Mouse (Mus musculus): ENCODE measurements at regions not wholly inside any gene's neighbourhood (a gene's known extent, or its start where the extent isn't known, plus 50 kb on each side); places are given as distances from the start of the nearest gene placed in this dataset.
"Not testable (repeated sequence)": the region's sequence is repeated elsewhere in the genome, so short reads cannot be mapped to it uniquely, and the experiment has no call there.

GRCm38 (mm10) chr4:6600766-6601367 lies 1638.0 kb downstream of the Car8 start:
- no peak for DNase-seq (ENCODE audit: extremely low spot score, low read depth, low spot score)

DNA sequence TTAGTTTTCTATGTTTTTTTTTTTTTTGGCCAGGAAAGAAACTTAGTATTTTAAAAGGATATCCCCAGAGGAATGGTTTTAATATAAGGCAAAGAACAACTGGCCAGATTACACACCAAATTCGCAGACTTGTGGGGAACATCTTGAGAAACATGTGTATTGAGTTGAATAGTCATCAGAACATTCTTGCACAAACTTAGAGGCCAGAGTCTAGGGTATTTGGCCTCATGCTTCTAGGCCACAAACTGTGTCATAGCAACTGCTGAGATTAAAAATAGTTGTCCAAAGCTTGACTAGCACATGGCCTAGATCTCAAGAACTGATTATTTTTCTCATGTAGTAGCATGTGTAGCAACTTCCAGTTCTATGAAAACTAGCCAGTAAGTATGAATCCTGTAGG lies 1642.5 kb downstream of the Car8 start:
- DNase-seq (ENCODE audit: extremely low spot score, low read depth, low spot score), result no peak

DNA sequence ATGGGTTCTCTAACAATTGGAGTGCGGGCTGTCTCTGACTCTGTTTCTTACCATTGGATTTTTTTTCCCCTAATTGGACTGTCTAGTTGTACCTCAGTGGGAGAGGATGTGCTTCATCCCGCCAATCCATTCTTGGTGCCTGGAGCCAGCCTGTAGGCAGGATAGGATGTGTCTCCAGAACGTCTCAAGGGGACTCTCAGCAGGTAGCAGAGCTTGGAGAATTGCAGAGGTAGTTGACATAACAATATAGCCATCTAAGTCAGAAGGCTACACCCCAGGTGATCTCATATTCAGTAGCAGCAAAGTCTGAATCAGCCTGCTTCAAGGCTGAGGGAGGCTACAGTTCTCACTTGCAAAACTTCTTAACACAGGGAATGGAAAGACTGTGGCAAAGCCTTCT lies 1646.0 kb downstream of the Car8 start:
- not testable (repeated sequence) for DNase-seq (ENCODE audit: extremely low spot score, low read depth, low spot score)

- DNase-seq (ENCODE audit: extremely low spot score, low read depth, low spot score), result peak; percentile 24
These were observed 1677.1 kb downstream of the Car8 start for GRCm38 (mm10) chr4:6561604-6562357.

- no peak for DNase-seq (ENCODE audit: extremely low spot score, low read depth, low spot score)
These were observed 1699.2 kb downstream of the Car8 start for GRCm38 (mm10) chr4:6539626-6540025.

GRCm38 (mm10) chr4:6532441-6532840 lies 1706.4 kb downstream of the Car8 start:
- DNase-seq (ENCODE audit: extremely low spot score, low read depth, low spot score), result no peak

- DNase-seq (ENCODE audit: extremely low spot score, low read depth, low spot score), result no peak
These were observed 1721.2 kb downstream of the Car8 start for GRCm38 (mm10) chr4:6517626-6518025.

- DNase-seq (ENCODE audit: extremely low spot score, low read depth, low spot score), result peak; percentile 92
These were observed 1721.7 kb upstream of the Impad1 start for GRCm38 (mm10) chr4:6514823-6515222.

DNA sequence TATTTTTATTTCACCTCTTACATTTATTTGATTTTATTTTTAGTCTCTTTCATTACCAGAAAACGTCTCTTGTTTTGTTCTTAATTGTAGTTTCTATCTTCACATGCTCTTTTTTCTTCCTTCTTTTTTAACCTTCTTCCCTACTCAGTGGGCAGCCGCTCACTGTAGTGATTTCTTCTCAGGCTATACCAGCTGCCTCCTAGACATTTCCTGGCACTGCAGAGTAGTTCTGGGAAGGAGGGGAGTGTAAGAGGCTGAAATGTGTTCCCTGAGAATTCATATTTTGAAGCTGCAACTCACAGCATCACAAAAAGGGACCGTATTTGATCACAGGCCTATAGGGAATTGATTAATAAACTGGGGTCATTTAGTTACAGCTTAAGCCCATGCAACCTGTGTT lies 1720.5 kb upstream of the Impad1 start:
- no peak for DNase-seq (ENCODE audit: extremely low spot score, low read depth, low spot score)

GRCm38 (mm10) chr4:6512749-6513364 lies 1719.7 kb upstream of the Impad1 start:
- peak; percentile 47 for DNase-seq (ENCODE audit: extremely low spot score, low read depth, low spot score)

DNA sequence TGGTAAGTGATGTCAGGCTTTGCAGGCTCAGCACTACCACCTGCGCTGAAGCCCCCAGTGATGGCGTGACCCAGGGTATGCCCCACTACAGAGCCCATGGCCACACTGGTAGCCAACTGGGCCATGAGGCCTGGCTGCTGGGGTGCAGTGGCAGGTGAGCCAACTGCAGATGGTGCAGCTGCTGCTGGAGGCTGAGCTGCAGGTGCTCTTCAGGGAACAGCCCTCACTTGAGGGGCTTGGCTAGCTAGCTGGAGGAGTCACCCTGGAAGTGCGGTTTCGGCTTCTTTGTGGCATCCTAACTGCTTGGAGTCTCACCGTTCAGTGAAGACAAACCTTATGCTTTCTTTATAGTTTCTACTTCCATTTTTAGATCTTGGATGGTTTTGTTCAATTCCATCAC lies 1714.9 kb upstream of the Impad1 start:
- no peak for DNase-seq (ENCODE audit: extremely low spot score, low read depth, low spot score)
